Mouse (Mus musculus) embryonic facial prominence, embryonic 14.5 days (tissue): ENCODE results near the gene Ccl27a. TPM values are rescaled to one million over a fixed set of nuclear protein-coding genes. Genes with fewer than 3 reads are reported as not detected.

ENCODE experiments used
- ATAC-seq: fragments of 200-750 bp; cut with Nextera tagmentation; 2 replicates; pipeline ENCODE4 v1.8.0; 2017; ENCODE audit warnings: low read depth, moderate number of reproducible peaks, moderate TSS enrichment
- DNase-seq: peaks from one replicate; pipeline ENCODE4 v3.0.0-alpha.2; 2015; ENCODE audit warnings: low spot score
- H3K27ac ChIP-seq: fragments of 300-500 bp; sonication (generic); replicated peaks from 2 replicates; pipeline ENCODE4 v1.5.1; 2014; ENCODE audit warnings: low read depth, mild to moderate bottlenecking, low read length, moderate library complexity
- H3K27me3 ChIP-seq: fragments of 300-500 bp; sonication (generic); replicated peaks from 2 replicates; pipeline ENCODE4 v1.6.1; 2014; ENCODE audit warnings: low read length; ENCODE audit not compliant: control insufficient read depth, insufficient read depth
- H3K36me3 ChIP-seq: fragments of 300-500 bp; sonication (generic); 2 replicates; pipeline ENCODE4 v1.6.1; 2014; ENCODE audit warnings: low read length, mixed read lengths; ENCODE audit not compliant: control insufficient read depth, insufficient read depth
- H3K4me1 ChIP-seq: fragments of 300-500 bp; sonication (generic); 2 replicates; pipeline ENCODE4 v1.6.1; 2014; ENCODE audit warnings: antibody characterized with exemption, low read length; ENCODE audit not compliant: control insufficient read depth, insufficient read depth
- H3K4me2 ChIP-seq: fragments of 300-500 bp; sonication (generic); 2 replicates; pipeline ENCODE4 v1.6.1; 2014; ENCODE audit warnings: low read depth, mild to moderate bottlenecking, low read length, moderate library complexity, mixed read lengths
- H3K4me3 ChIP-seq: fragments of 300-500 bp; sonication (generic); 2 replicates; pipeline ENCODE4 v1.5.1; 2014; ENCODE audit warnings: low read depth, mild to moderate bottlenecking, low read length
- H3K9ac ChIP-seq: fragments of 300-500 bp; sonication (generic); 2 replicates; pipeline ENCODE4 v1.6.1; 2014; ENCODE audit warnings: low read depth, mild to moderate bottlenecking, low read length, moderate library complexity, mixed read lengths
- H3K9me3 ChIP-seq: fragments of 300-500 bp; sonication (generic); 2 replicates; pipeline ENCODE4 v1.6.1; 2016; ENCODE audit warnings: low read length; ENCODE audit not compliant: control insufficient read depth
- WGBS: fragments of 180-500 bp; shearing (Covaris S2); extraction: QIAGEN DNeasy Blood & Tissue Kit; methylation state at CpG from one replicate; pipeline ENCODE4 v1.1.7; 2014; 5-methylcytosine and 5-hydroxymethylcytosine counted together
- polyA plus RNA-seq: library from polyadenylated mRNA; unstranded; fragments of >200 nt; fragmentation: Nextera tagmentation; extraction: Ambion mirVana; gene quantifications from 2 replicates; pipeline ENCODE4 v1.2.1, GENCODE M21; 2014

The Ccl27a gene
- polyA plus RNA-seq, 1 experiment from 2014 or later: 41.4 TPM

GRCm38 (mm10) chr4:41759656-41760287 is 14.3 kb downstream of the Ccl27a start:
- WGBS: 36% methylated on average over 6 of the region's 6 CpGs
- Histone ChIP-seq H3K4me3 (peak overlapping the region; percentile 52), H3K36me3 (0 out of 2 replicates have a peak, but pooled peaks cover 6% of the 10 kb centered on the region), H3K27me3 (no peaks in the 10 kb centered on the region), H3K27ac (peak overlapping the region; percentile 97), H3K4me1 (peaks cover 16% of the 10 kb centered on the region), H3K4me2 (peak overlapping the region; percentile 69), H3K9ac (peak overlapping the region; percentile 63), H3K9me3 (no peaks in the 10 kb centered on the region)
- ATAC-seq (no peak), DNase-seq (no peak)

- no peaks in the 10 kb centered on the region for H3K27me3 ChIP-seq
- peaks cover 16% of the 10 kb centered on the region for H3K4me1 ChIP-seq
- no peak overlapping the region for H3K4me2 ChIP-seq
- peak overlapping the region; percentile 97 for H3K27ac ChIP-seq
- H3K9ac ChIP-seq: no peak overlapping the region
- no peak for ATAC-seq
- 0 out of 2 replicates have a peak, but pooled peaks cover 6% of the 10 kb centered on the region for H3K36me3 ChIP-seq
- DNase-seq: peak; percentile 19
- WGBS: 87% methylated on average over 9 of the region's 9 CpGs
- no peaks in the 10 kb centered on the region for H3K9me3 ChIP-seq
- no peak overlapping the region for H3K4me3 ChIP-seq
Measured at GRCm38 (mm10) chr4:41759206-41759605, 14.8 kb downstream of the Ccl27a start.

GRCm38 (mm10) chr4:41758701-41759100 is 15.3 kb downstream of the Ccl27a start:
- Histone ChIP-seq H3K27ac (no peak overlapping the region; the same call in 1 of the 2 replicates), H3K4me2 (no peak overlapping the region), H3K4me1 (peaks cover 16% of the 10 kb centered on the region), H3K27me3 (no peaks in the 10 kb centered on the region), H3K9ac (no peak overlapping the region), H3K9me3 (no peaks in the 10 kb centered on the region), H3K36me3 (0 out of 2 replicates have a peak, but pooled peaks cover 6% of the 10 kb centered on the region), H3K4me3 (no peak overlapping the region)
- WGBS: 82% methylated on average over 4 of the region's 4 CpGs
- DNase-seq (no peak), ATAC-seq (no peak)

- no peak overlapping the region for H3K9ac ChIP-seq
- H3K4me2 ChIP-seq: no peak overlapping the region
- no peaks in the 10 kb centered on the region for H3K9me3 ChIP-seq
- no peak for ATAC-seq
- WGBS: 78% methylated on average over 11 of the region's 11 CpGs
- no peak overlapping the region for H3K4me3 ChIP-seq
- DNase-seq: no peak
- no peaks in the 10 kb centered on the region for H3K27me3 ChIP-seq
- 0 out of 2 replicates have a peak, but pooled peaks cover 6% of the 10 kb centered on the region for H3K36me3 ChIP-seq
- peaks cover 16% of the 10 kb centered on the region for H3K4me1 ChIP-seq
- H3K27ac ChIP-seq: no peak overlapping the region
Measured at GRCm38 (mm10) chr4:41758021-41758420, 16.0 kb downstream of the Ccl27a start.

DNA sequence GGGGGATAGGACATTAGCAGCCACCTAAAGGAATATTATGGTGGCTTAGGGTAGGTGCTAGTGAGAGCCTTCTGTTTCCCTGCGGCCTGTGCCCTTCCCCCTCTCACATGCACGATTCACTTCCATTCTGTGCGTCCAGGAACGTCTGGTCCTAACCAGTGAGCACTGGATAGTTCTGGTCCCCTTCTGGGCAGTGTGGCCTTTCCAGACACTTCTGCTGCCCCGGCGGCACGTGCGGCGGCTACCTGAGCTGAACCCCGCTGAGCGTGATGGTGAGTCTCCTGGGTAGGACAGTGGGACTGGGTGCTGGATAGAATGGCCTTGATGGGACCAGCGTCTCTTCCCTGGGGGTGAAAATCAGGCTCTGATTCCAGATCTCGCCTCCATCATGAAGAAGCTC is 16.7 kb downstream of the Ccl27a start:
- H3K4me2 ChIP-seq: no peak overlapping the region
- DNase-seq (no peak), ATAC-seq (no peak)
- WGBS: 93% methylated on average over 13 of the region's 13 CpGs
- 0 out of 2 replicates have a peak, but pooled peaks cover 6% of the 10 kb centered on the region for H3K36me3 ChIP-seq
- H3K4me1 ChIP-seq: peaks cover 16% of the 10 kb centered on the region
- no peak overlapping the region for H3K9ac ChIP-seq
- no peaks in the 10 kb centered on the region for H3K27me3 ChIP-seq
- H3K9me3 ChIP-seq: no peaks in the 10 kb centered on the region
- H3K27ac ChIP-seq: no peak overlapping the region
- no peak overlapping the region for H3K4me3 ChIP-seq

DNA sequence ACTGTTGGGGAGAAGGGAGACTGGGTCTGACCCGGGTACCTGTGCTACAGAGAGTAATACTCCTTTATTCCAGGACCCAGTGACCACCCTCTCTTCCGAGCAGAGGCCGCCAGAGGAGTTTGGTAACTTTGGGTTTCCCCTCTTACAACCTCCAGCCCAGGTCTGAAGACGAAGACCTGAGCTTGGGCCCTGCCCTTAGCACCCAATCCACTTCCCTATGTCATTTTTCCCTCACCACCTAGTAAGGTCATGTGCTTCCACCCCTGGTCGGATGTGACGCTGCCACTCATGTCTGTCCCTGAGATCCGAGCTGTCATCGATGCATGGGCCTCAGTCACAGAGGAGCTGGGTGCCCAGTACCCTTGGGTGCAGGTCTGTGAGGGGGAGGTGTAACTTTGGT is 17.6 kb downstream of the Ccl27a start:
- ATAC-seq (no peak), DNase-seq (no peak)
- Histone ChIP-seq H3K27me3 (no peaks in the 10 kb centered on the region), H3K4me2 (peak overlapping the region; percentile 93), H3K9ac (peak overlapping the region; percentile 82), H3K4me1 (peaks cover 13% of the 10 kb centered on the region), H3K4me3 (peak overlapping the region; percentile 79), H3K27ac (peak overlapping the region; percentile 89; the same call in 1 of the 2 replicates), H3K36me3 (0 out of 2 replicates have a peak, but pooled peaks cover 6% of the 10 kb centered on the region), H3K9me3 (no peaks in the 10 kb centered on the region)
- 77% methylated on average over 8 of the region's 8 CpGs for WGBS

GRCm38 (mm10) chr4:41755338-41756305 is 18.4 kb downstream of the Ccl27a start, which contains the start of gene Sigmar1:
Gene Sigmar1, minus strand, starts transcription at chr4:41756157.
- H3K9me3 ChIP-seq: no peaks in the 10 kb centered on the region
- H3K4me1 ChIP-seq: peaks cover 8% of the 10 kb centered on the region
- under 1% methylated on average over 48 of the region's 57 CpGs for WGBS
- H3K4me3 ChIP-seq: peak within 1 kb of the TSS; percentile 79
- peak within 1 kb of the TSS; percentile 82 for H3K9ac ChIP-seq
- DNase-seq (peak; percentile 89), ATAC-seq (peak; percentile 74)
- H3K27ac ChIP-seq: peak within 1 kb of the TSS; percentile 89
- H3K36me3 ChIP-seq: 0 out of 2 replicates have a peak, but pooled peaks cover 6% of the 10 kb centered on the region
- no peaks in the 10 kb centered on the region for H3K27me3 ChIP-seq
- H3K4me2 ChIP-seq: peak within 1 kb of the TSS; percentile 93

- H3K4me3 ChIP-seq: peak within 1 kb of the TSS; percentile 79
- 0 out of 2 replicates have a peak, but pooled peaks cover 6% of the 10 kb centered on the region for H3K36me3 ChIP-seq
- peak within 1 kb of the TSS; percentile 93 for H3K4me2 ChIP-seq
- no peaks in the 10 kb centered on the region for H3K9me3 ChIP-seq
- peak; percentile 61 for DNase-seq
- WGBS: 14% methylated on average over 14 of the region's 14 CpGs
- H3K27me3 ChIP-seq: no peaks in the 10 kb centered on the region
- H3K27ac ChIP-seq: peak within 1 kb of the TSS; percentile 89
- peak; percentile 68 for ATAC-seq
- H3K4me1 ChIP-seq: peaks cover 5% of the 10 kb centered on the region
- H3K9ac ChIP-seq: peak within 1 kb of the TSS; percentile 82
Measured at GRCm38 (mm10) chr4:41754797-41755337, 19.2 kb downstream of the Ccl27a start, which contains the start of gene Galt. Gene Galt, plus strand, starts transcription at chr4:41755228.
